Mouse (Mus musculus): Measurements from ENCODE around the gene C3.

The C3 gene

DNA sequence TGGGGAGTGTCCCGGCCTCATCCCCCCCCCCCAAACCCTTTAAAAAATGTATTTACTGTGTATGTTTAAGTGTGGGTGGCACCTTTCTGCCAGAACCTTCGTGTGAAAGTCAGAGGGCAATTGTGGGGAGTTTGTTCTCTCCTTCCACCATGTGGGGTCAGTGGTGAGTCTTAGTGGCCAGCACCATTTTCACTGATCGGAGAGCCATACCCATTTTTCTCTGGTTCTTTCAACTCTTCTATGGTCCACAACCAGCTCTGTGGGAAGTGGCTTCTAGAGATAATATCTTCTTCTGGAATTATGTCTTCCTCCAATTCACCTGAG lies 8.1 kb downstream of the C3 start:
- DNase-seq (ENCODE audit: low read depth, low spot score), result peak; percentile 25

DNA sequence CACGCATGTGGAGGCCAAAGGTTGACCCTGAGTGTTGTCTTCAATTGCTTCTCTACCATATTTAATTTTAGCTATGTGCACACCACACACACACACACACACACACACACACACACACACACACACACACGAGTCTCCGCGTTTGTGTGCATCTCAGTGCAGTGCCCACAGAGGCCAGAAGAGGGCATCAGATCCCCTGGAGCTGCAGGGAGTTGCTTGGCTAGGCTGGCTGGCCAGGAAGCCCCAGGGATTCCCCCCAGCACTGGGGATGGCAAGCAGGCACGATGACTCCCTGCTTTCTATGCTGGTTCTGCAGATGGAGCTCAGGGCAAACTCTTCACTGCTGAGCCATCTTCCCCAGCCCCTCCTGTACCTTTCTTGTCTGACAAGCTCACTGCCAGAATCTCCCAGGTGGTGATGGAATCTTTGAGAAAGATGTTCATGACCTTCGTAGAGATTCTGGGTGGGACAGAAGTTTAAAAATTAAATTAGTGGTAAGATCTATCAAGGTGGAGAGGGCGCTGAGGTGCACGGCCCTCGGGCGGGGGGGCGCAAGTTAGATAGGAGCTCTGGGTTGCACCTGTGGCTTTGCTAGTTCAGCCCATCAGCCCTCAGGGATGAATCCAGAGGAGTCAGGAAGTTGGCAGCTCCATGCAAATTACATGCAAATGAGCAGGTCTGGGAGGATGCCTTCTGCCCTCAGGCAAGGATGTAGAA lies 8.6 kb downstream of the C3 start:
- peak; percentile 60 for DNase-seq (ENCODE audit: low read depth, low spot score)

DNA sequence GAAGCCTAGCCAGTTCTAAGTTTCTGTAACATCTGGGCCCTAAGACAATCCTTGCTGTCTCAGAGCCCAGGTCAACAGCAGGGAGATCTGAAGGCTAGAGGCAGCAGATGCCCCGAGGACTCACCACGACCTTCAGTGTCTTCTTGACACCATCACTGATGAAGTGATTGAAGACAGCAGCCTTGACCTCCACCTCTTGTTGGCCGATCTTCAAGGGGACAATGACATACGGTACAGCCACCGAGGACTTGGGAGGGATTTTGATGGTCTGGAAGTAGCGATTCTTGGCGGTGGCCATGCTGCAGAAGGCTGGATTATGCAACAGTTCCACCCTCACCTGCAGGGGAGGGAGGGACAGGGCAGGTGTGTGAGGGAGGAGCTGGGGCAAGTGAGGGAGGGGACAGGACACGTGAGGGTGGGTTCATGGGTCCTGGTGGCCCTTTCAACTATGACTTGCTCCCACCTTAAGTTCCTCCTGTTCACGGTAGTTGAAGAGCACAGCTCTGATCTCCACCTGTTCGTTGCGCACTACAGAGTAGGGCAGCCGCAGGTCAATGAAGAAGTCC lies 9.5 kb downstream of the C3 start:
- DNase-seq (ENCODE audit: low read depth, low spot score), result no peak

DNA sequence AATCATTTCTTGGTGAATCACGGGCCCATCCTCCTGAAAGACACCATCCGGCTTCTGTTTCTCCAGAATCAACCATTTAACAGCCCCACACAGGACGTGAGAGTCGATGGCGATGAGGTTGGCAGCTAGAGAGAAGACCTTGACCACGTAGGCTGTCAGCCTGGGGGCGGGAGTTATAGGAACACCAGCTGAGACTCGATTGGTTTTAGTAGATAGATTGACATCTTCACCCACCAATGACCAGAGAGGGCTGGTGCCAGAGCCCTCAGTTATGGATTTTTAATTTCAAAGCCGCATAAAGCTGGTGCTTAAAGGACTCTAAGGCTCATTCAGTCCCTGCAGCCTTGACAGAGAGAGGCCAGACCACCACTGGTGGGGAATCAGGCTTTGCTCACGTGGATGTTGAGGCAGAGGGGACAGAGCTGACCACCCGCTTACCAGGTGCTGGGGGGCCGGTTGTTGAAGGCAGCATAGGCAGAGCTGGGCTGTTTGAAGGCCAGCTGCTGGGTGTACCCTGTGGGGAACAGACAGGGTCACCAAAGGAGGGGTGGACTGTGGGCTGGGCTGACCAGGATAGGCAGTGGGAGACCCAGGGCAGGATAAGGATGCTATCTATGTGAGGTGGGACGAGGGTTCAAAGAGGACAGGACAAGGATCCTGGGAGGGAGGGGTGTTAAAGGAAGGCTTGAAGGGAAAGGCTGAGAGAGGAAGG lies 13.1 kb downstream of the C3 start:
- DNase-seq (ENCODE audit: low read depth, low spot score), result peak; percentile 61

DNA sequence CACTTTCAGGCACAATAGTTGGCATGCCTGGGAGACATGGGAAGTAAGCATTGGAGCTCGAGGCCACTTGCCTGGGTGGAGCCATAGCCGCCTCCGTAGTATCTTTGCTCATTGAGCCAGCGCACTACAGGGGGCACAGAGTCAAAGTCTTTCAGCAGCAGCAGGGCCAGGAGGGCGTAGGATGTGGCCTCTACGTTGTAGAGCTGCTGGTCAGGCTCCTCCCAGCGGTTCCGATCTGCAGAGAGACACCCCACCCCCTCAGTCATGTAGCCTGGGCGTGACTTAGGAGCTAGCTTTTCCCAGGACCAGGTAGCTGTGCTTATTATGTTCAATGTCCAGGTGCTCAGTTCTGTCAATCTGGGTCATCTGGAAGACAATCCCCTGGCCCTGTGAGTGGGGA lies 16.4 kb downstream of the C3 start:
- no peak for DNase-seq (ENCODE audit: low read depth, low spot score)

DNA sequence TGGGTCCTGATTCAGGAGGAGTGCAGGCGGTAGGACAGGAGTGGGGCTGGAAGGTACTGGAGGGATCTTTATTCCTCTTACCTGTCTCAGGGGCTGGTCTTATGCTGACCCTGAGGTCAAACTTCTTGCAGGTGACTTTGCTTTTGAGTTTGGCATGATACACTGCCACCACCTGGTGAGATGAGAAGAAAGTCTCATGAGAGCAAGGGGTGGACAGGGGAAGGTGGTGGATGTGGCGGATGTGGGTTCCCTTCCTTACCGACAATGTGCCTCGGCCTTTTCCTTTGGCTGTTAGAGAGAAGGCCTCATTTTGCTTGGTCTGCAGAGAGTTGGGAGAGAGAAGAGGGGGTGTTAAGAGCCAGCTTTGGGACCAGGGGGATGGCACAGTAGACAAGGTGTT lies 18.6 kb downstream of the C3 start:
- no peak for DNase-seq (ENCODE audit: low read depth, low spot score)

DNA sequence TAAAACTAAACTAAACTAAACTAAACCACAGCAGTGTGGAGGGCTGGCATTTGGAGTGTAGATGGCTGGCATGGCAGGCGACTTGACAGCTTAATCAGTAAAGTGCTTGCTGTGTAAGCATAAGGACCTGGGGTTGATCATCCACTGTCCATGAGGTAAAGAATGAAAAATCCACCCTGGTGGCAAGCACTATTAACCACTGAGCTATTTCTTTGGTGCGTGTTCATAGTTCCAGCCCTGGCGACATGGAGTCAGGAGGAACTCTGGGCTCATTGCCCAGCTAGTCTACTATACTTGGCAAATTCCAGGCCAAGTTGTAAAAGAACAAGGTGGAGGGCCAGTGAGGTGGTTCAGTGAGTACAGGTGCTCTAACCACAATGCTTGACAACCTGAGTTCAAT lies 20.0 kb downstream of the C3 start:
- DNase-seq (ENCODE audit: low read depth, low spot score), result no peak

DNA sequence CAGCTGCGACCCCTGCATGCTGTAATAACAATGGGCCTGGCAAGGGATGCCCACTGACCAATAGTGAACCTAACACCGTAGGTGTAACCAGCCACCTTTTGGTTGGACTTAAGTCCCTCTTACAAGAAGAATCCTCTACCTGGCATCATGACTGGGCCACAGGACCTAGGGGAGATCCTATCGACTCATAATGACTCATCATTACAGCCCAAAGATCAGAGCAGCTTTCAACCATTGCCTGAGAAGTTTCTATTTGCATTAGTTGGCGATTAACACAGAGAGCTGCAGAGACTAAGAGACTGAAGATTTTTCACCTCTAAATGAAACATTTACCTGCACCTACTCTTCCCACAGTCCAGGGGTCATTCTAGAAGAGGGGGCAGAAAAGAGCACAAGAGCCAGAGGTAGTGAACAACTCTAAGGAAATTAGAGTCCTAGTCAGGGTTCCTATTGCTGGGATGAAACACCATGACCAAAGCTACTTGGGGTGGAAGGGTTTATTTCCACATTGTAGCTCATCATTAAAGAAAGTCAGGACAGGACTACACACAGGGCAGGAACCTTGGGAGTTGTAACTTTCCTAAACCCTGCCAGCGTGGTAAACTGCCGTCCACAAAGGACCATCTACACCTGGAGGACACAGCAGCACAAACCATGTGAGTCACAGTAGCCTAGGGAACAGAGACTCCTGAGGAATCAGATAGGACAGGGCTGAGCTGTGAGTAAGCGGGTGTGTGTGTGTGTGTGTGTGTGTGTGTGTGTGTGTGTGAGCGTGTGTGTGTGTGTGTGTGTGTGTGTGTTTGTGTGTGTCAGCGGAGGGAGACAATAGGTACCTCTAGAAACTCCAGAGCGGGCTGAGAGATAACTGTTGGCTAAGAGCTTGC lies 25.9 kb downstream of the C3 start:
- DNase-seq (ENCODE audit: low read depth, low spot score), result no peak

DNA sequence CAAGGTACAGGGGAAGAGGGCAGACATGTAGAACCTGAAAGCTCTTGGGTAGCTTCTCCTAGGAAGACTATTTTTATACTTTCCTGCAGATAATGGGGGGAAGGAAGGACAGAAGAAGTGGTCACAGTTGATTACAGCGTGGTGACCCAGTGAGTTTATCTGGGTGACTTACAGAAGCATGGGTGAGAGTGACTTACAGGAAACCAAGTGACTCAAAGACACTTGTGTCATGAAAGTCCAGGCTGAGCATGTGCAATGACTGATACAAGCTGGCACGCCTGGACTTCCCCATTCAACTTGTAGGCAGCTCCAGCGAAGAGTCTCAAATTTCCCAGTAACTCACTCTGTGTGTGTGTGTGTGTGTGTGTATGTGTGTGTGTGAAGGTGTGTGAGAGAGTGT lies 29.7 kb downstream of the C3 start:
- no peak for DNase-seq (ENCODE audit: low read depth, low spot score)

DNA sequence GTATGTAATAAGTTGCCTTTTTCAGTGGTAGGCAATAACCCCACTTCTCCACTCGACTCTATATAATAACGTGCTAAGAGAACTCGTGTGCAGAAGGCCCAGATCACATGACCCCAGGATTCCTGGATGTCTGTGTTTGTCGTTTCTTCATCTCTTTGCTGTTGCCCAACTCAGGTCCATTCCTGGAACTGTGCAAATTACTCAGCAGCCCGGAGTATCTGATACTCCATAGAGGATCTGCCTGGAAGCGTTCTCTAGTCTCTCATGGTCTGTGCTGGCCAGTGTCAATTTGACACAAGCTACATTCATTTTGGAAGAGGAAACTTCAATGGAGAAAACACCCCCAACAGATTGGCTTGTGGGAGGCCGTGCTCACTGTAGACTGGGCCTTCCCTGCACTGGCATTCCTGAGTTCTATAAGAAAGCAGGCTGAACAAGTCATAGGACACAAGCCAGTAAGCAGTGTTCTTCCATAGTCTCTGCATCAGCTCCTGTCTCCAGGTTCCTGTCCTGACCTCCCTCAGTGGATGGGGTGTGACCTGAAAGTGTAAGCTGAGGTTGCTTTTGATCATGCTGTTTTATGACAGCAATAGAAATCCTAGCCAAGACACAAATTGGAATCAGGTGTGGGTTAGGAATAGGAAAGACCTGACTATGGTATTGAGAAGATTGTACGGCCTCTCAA lies 32.5 kb downstream of the C3 start:
- no peak for DNase-seq (ENCODE audit: low read depth, low spot score)

DNA sequence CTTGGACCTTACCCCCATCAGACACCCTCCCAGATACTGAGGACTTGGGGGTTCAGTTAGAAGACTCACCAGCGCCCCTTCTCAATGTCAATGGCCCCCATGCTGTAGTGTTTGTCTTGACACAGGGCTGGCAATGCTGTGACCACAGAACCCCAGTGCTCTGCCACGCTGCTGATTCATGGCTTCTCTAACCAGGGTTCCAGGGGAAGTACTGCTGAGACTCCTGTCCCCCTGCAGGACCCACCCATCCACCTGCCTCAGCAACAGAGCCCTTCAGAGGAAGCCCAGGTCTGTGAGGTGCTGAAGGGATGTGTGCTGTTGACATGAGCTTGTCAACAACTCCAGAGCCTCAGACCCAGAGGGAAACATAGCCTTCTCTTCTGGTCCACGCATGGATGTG lies 33.2 kb downstream of the C3 start:
- DNase-seq (ENCODE audit: low read depth, low spot score), result no peak

DNA sequence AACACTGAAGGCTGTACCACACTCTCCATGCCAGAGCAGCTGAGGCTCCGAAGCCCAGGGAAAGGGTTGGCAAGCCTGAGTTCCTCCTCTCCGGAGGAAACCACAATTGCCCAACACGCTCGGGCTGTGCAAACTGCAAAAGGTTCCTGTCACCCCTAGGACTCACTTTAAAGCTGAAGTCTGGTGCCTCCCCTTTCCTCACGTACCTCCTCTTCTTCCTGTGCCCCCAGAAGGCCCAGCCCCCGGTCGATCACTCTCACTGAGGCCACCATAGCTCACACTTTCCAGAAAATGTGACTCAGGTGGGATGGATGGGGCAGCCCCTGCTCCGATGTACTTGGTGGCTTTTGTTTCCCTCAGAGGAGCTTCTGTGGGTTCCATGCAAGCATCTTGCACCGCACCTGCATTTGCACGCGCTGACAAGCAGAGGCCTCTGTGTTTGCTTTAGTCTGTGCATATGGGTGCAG lies 33.9 kb downstream of the C3 start, which contains the start of gene Tnfsf14:
TSS of gene Tnfsf14 (minus strand) at position 137 of the 467 bp plus-strand sequence.
- DNase-seq (ENCODE audit: low read depth, low spot score), result no peak

DNA sequence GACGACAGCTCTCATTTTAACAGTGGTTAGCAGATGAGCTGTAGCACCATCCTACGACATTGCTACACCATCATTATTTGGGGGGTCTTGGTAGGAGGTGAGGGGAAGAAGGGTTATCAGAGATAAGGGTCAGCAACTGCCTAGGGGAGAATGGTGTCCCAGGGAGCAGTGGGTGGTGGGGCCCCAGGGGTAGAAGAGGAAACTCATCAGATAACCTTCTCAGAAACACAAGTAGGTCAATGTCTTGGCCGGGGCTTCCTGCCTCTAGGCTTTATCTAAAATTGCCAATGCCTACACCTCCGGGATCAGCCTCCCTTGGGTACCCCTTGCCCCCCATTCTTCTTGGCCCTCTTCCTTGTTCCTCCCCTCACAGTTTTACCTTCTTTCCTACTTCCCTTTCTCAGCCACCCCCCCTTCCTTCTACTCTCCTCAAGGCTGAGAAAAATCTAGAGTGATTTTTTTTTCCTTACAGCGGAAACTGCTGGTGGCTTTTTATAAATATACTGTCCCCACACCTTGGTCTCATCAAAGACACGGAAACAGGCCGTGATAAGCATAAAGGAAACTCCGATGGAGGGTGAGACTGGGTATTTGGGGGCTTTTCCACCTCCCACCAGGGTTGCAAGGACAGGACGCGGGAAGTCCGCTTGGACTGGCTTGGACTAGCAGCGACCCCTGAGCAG lies 39.3 kb downstream of the C3 start:
- no peak for DNase-seq (ENCODE audit: low read depth, low spot score)

DNA sequence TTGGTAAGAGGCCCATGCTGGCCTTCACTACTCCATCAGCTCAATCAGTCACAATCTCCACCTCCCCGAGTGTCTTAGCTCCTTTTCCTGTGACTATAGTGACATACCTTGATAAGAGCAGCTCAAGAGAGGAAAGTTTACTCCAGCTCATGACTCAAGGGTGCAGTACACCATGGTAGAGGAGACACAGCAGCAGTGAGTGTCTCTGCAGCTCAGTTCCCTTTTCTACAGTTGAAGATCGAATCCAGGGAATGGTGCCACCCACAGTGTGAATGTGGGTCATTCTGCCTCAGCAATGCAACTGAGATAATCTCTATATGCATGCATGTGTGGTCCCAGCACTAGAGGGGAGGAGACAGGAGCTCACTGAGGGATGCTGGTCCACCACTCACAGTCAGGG lies 42.3 kb downstream of the C3 start:
- DNase-seq (ENCODE audit: low read depth, low spot score), result no peak

DNA sequence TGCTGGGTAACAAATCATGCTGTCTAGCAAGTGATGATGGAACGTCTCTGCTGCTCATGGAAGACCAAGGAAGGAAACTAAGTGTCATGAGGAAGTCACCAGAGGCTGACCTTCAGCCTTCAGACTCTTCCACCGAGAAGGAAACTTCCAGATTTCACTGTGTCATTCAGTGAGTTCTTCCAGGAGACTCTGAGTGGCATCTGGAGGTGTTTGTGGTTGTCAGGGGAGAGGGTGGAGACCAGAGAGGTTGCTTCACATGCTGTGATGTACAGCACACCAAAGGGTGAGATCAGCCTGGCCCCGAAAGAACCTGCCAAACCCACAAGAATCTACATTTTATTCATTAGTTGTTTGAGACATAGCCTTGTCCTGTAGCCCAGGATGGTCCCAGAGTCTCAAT lies 45.1 kb downstream of the C3 start:
- no peak for DNase-seq (ENCODE audit: low read depth, low spot score)

DNA sequence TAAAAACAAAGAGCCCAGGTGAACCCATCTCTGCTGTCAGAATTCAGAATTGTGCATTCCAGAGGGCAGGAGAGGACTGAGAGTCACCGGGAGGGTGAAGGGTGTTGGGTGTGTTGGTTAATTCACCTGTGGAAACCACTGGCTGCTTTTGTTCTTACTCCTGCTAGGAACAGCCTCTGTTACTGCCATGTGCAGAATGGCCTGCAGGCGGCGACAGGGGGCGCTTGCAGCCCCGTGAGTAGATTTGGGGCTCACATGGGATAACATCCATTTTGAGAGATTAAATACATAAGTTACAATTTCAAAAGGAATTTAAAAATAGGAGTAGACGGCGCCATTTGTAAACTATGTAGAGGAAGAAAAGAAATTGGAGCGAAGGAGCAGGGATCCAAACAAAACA lies 47.6 kb downstream of the C3 start:
- DNase-seq (ENCODE audit: low read depth, low spot score), result peak; percentile 12

DNA sequence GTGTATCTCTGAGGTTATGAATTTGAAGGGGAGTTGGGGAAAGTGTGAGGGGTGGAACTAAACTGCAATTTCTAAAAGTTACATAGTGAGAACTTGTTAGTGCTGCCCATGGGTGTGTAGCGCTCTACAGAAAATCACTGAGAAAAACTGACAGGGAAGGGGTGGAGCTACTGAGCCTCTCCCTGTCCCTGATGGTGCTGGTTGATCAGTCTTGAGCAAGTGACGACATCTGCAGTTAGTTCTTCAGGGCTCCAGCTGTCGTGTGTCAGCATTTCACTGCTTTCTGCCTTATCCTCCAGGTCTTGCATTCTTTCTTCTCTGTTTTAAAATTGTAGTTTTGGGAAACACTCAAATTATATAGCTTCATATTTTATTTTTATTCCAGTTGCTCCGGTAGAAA lies 54.6 kb downstream of the C3 start:
- DNase-seq (ENCODE audit: low read depth, low spot score), result no peak

DNA sequence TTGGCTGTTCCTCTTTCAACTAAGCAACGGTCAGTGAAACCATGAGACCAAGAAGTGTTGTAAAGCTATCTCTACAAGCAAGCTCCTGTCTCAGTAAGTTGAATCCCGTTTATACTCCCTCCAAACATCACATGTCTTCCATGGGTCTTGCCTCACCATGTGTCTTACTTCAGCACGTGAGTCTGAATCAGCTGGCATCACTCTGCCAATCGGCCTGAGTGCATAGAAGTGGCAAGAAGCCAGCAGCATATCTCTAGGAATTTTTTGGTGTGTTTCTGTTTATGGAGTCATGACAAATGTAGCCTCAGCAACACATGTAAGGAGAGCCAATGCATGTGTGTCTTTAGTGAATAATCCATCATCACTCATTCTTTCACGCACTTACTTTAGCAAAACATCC lies 55.6 kb downstream of the C3 start:
- no peak for DNase-seq (ENCODE audit: low read depth, low spot score)

DNA sequence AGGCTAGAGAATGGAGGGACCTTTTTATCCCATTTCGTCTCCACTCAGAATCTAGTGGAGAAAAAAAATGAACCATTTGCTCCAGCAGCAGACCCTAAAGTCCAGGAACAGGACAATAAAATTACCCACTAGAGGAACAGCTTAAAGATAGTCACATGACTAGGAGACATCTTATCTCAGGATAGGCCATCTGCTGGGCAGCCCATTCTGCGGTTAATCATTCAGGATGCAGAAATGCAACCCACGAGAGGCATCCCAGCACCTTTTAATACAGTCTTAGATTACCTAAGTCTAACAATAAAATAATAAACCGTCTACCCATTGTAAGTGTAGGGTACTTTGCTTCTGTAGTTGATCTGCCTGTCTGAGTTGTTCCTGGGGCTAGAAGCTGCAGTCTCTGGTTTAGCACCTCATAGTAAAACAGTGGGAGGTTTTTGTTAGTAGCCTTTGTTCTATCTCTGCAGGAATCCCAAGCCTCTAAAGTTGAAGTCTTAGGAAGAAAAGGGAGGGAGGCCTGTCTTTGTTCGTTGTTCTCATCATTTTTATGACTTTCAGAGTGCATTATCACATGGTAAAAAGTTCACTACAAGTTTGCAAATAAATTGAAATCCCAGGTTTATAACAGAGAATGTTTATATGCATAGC lies 57.2 kb downstream of the C3 start:
- DNase-seq (ENCODE audit: low read depth, low spot score), result no peak

Measured in mesoderm, embryonic 11.5 days (tissue).